Mouse (Mus musculus) heart, adult 11 months (tissue): ENCODE data around the gene Dlgap5.
A peak's percentile ranks its signal among the peaks of the same experiment; 100 is the strongest.

Source experiments
- DNase-seq: peaks from one replicate; pipeline ENCODE4 v3.0.0; 2022

Gene Dlgap5

GRCm38 (mm10) chr14:47395007-47395406, 23.2 kb downstream of the Dlgap5 start:
- no peak for DNase-seq

- no peak for DNase-seq
Measured at GRCm38 (mm10) chr14:47393354-47394094, 24.7 kb downstream of the Dlgap5 start.

DNA sequence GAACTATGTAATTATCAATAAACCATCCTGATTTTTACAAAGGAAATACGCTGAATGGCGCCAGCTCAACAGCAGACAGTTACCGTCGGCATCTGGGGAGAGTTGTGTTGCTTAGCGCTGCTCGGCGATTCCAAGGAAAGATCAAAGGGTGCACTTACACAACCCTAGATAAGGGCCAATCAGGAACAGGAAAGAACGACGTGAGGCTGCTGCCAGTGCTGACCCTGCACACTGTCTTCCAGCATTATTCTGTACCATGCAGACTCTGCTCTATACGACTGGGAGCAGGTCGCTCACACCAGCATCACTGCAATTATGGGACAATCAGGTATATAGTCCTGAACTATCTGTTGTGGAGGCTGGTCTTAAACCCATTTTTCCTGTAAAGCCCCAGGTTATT, 32.1 kb downstream of the Dlgap5 start:
- DNase-seq: no peak

GRCm38 (mm10) chr14:47384653-47385052, 33.6 kb downstream of the Dlgap5 start:
- no peak for DNase-seq

- no peak for DNase-seq
Measured at GRCm38 (mm10) chr14:47383911-47384310, 34.3 kb downstream of the Dlgap5 start.

GRCm38 (mm10) chr14:47378336-47378735, 39.9 kb downstream of the Dlgap5 start:
- DNase-seq: no peak

DNA sequence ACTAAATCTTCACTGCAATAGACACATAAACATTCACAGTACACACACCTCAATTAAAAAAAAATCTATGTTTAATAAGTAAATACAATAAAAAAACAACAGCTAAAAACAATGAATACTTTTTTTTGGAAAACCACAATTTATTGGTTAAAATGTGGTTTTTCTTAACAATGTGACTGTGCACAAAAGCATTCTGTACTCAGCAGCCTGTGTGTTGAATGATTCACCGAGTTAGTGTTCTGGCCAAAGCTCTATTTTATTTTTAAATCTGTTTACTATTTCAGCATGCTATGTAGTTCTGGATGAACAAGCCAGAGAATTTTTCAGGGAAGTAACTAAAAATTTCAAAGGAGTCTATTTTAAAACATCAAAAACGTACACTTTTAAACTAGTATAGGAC, 41.7 kb downstream of the Dlgap5 start:
- DNase-seq: no peak

- DNase-seq: peak; percentile 96
Measured at GRCm38 (mm10) chr14:47373728-47374678, 44.2 kb downstream of the Dlgap5 start.

DNA sequence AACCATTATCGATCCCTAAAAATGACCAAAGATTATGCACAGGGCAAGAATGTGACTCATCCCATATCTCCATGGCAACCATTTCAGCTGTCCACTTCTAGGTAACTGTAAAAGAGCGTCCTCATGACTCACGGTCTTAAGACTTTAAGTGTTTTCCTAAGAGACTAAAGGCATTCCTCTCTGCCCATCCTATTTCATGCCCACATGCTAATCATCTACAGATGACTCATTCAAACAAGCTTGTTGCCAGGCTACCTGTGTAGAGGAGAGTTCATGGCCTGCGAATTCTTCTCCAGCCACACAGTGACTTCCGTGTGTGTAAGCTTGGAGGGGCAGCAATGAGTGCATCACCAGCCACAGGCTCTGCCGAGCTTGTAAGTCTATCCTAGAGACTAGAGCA, 46.5 kb downstream of the Dlgap5 start:
- no peak for DNase-seq

- DNase-seq: no peak
Measured at GRCm38 (mm10) chr14:47370790-47371189, 47.4 kb downstream of the Dlgap5 start.

DNA sequence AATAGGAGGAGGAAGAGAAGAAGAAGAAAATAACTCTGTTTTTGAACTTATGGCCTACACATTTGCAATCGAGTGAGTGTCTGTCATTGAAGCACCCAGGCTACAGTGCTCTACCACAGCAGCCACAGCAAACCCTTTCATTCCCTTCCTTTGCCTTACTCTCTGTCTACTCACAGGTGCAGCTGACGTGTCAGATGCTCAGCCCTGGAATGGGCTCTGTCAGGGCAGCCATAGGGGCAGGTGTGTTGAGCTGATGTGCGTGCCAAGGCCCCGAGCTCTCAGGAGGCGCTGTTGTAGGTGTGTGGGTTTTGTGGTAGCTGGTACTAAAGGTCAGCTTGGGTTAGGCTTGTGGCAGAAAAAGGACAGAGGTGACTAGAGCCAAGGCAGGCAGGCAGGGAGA, 48.5 kb downstream of the Dlgap5 start:
- DNase-seq: no peak

- DNase-seq: peak; percentile 88
Measured at GRCm38 (mm10) chr14:47367461-47367860, 50.7 kb downstream of the Dlgap5 start, which contains the start of gene Lgals3. Gene Lgals3, plus strand, starts transcription at chr14:47367751.

DNA sequence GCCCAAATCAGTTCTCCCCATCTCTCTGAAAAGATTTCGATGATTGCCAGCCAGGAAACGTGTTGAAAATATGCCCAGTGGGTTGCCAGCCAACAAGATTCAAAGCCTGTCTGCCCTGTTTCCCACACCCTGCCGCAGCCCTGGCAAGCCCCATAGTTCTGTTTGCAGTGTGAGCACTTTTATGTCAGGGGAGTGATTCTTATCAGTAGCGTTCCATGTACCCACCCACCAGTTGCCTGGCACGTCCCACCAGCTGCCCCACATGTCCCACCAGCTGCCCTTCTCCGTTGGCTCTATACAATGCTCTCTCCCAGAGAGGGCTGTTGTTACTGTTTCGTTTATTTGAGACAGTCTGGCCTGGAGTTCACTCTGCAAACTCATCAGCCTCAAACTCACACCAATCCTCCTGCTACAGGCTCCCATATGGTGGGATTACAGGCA, 51.3 kb downstream of the Dlgap5 start:
- no peak for DNase-seq

DNA sequence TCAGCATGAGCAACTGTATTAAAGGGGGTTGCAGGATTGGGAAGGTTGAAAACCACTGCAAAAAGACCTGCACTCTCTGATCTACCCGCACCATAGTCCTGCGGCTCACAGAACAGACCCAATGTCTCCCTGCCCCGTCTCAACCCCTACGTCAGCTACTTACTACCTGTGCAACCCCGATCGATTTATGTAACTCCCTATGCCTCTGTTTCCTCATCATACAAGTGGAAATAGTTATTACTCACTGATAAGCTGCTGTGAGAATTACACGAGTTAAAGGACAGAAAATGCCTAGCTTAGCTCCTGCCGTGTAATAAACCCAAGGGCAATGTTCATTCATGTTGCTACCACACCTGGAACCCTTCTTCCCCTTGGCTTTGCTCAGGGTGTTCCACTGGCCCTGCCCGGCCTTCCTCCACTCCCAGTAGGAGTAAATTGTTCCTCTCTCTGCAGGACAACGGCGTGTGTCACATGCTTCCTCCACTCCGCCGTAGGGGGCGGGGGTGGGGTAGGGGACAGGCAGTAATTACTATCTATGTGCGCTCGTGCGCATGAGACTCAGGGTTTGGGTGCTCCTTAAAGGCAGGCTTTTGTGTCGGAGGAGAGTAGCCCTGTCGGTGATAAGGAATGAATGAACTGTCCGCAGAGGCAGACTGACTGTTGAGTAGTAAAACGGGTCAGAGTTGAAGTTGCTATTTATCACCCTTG, 53.3 kb downstream of the Dlgap5 start:
- DNase-seq: peak; percentile 94

- no peak for DNase-seq
Measured at GRCm38 (mm10) chr14:47361899-47362298, 56.3 kb downstream of the Dlgap5 start.

- no peak for DNase-seq
Measured at GRCm38 (mm10) chr14:47361418-47361817, 56.8 kb downstream of the Dlgap5 start.

GRCm38 (mm10) chr14:47359610-47360009, 58.6 kb downstream of the Dlgap5 start:
- DNase-seq: no peak

GRCm38 (mm10) chr14:47356622-47357021, 61.6 kb downstream of the Dlgap5 start:
- DNase-seq: no peak

- DNase-seq: no peak
Measured at GRCm38 (mm10) chr14:47354948-47355347, 63.3 kb downstream of the Dlgap5 start.

- DNase-seq: peak; percentile 93
Measured at GRCm38 (mm10) chr14:47354111-47354577, 64.1 kb downstream of the Dlgap5 start.

- DNase-seq: no peak
Measured at GRCm38 (mm10) chr14:47353240-47353639, 65.0 kb downstream of the Dlgap5 start.

DNA sequence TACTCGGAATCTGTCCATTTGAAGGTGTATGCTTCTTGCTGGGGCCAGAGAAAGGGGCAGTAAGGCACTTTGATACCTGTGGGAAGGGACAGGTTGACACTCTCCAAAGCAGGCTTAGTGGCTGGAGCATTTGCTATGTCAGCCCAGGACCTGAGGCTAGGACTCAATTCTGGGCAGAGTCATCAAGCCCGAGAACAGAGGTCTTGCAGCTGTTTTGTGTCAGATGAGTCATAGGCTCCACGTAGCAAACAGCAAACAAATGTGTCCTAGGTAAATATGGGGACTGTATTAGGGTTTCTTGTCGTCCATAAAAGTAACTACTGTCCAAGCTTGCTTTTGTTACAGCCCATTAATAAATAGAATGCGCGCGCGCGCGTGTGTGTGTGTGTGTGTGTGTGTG, 65.9 kb downstream of the Dlgap5 start:
- DNase-seq: no peak

DNA sequence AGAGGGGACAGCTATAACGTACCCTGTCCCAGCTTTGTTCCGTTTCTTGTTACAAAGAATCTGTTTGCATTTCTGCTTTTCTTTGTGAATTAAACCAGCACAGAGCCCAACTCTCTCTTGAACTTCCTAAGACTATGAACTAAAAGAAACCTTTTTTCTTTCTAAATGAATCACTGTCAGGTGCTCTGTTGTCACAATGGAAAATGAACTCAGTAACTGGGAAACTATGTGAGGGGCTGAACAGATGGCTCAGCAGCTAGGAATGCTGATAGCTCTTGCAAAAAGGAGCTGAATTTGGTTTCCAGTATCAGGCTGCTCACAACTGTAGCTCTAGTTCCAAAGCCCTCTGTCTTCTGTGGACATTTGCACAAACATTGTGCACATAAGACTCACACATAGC, 67.2 kb downstream of the Dlgap5 start:
- no peak for DNase-seq
